In the genomic region with DNA sequence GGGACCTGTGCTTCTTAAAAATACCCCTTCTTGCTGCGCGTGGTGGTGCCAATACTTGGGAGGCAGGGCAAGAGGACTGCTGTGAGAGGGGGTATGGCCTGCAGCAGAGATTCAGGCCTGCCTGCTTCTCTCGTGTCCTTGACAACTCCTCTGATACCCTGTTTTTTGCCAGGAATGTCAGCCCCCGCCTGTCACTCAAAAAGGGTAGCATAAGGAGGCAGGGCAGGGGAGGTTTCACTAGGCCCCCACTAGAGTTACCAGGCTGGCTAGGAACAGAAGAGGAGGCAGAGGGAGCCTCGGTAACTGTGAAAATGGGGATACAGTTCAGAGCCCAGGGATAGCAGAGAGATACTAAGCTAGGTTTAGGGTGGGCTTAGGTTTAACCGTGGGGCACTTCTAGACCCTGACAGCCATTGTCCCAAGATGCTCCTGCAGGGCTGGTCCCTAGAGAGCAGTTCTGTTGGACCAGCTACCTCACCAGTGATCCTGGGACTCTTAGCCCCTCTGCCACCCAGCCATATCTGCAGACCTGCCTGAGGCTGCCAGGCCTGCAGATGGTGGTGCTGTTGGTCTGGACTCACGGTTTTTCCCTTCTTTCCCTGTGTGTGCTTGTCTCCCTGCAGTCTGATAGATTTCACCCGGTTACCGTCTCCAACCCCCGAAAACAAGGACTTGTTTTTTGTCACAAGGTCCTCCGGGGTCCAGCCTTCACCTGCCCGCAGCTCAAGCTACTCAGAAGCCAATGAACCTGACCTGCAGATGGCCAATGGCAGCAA, we compare ENCODE assay signal across 19 mouse cellular contexts.
DNase-seq lines count a peak whose midpoint lies in the region; ATAC-seq and TF ChIP-seq lines count a peak whose summit lies in the region.
"Had no signal": no experiment of that assay in that cellular context is flagged by ENCODE, and none has a peak within 500 bp of the region (broad histone marks: within the 10 kb centered on the region; RNA-seq: fewer than 3 reads in every experiment).

No protein-coding gene starts in this region.

- peaks cover 15% of the 10 kb centered on the region for H3K4me1 ChIP-seq in forebrain, embryonic 13.5 days
- H3K4me1 ChIP-seq in forebrain, embryonic 16.5 days (replicated peaks; ENCODE audit: control insufficient read depth, insufficient read depth, low read length): peaks cover 12% of the 10 kb centered on the region

- no peak overlapping the region for H3K4me3 ChIP-seq in forebrain, embryonic 13.5 days
- H3K4me3 ChIP-seq in forebrain, embryonic 16.5 days (replicated peaks; ENCODE audit: low read length): no peak overlapping the region
- no peak overlapping the region for H3K4me3 ChIP-seq in layer of hippocampus, adult 2 months
- H3K4me3 ChIP-seq: erythroblast, embryonic 14.5 days; heart, embryonic 13.5 days; kidney, embryonic 15.5 days; limb, embryonic 12.5 days; liver, embryonic 15.5 days had no signal

- no peak for ATAC-seq in forebrain, embryonic 13.5 days
- ATAC-seq in forebrain, embryonic 16.5 days: no peak

- H3K27ac ChIP-seq in forebrain, embryonic 13.5 days: peak overlapping the region; percentile 15; the same call in 1 of the 2 replicates
- H3K27ac ChIP-seq in forebrain, embryonic 16.5 days (ENCODE audit: low read length): no peak overlapping the region
- peak overlapping the region; percentile 85 for H3K27ac ChIP-seq in layer of hippocampus, adult 2 months
- H3K27ac ChIP-seq: heart, embryonic 13.5 days; hindbrain, embryonic 14.5 days; kidney, embryonic 15.5 days; limb, embryonic 12.5 days; liver, embryonic 15.5 days had no signal

- peaks cover 94% of the 10 kb centered on the region for H3K36me3 ChIP-seq in forebrain, embryonic 13.5 days (ENCODE audit: poor library complexity, severe bottlenecking)
- H3K36me3 ChIP-seq in forebrain, embryonic 16.5 days (ENCODE audit: control insufficient read depth, insufficient read depth): peaks cover 17% of the 10 kb centered on the region

- peak; percentile 35 to 75 for DNase-seq in layer of hippocampus, adult 18-20 months (ENCODE audit: low spot score in 2 of 2)
- DNase-seq in layer of hippocampus, adult 9-10 months (ENCODE audit: low spot score): no peak
- DNase-seq in layer of hippocampus, adult 2 months (ENCODE audit: low spot score in 2 of 2): peak; percentile 63 to 64
- no peak for DNase-seq in thymus, postnatal 4 days
- no peak for DNase-seq in urinary bladder, adult 2 months (ENCODE audit: low spot score)
- DNase-seq: B cell, adult 2 months; kidney, adult 18-20 months; kidney, postnatal 36 days; lung, embryonic 14.5 days; lung, postnatal 14 days; midbrain, embryonic 14.5 days had no signal

- TF ChIP-seq CTCF in layer of hippocampus, adult 2 months (conservative IDR thresholded peaks at IDR 0.05): no peak

- H3K27me3 ChIP-seq in forebrain, embryonic 13.5 days: no peaks in the 10 kb centered on the region
- no peaks in the 10 kb centered on the region for H3K27me3 ChIP-seq in forebrain, embryonic 16.5 days (replicated peaks; ENCODE audit: control insufficient read depth, insufficient read depth, low read length)
- H3K27me3 ChIP-seq: heart, embryonic 13.5 days; kidney, embryonic 15.5 days; limb, embryonic 12.5 days; liver, embryonic 15.5 days had no signal

- no peak overlapping the region for H3K9ac ChIP-seq in forebrain, embryonic 13.5 days
- H3K9ac ChIP-seq in forebrain, embryonic 16.5 days (replicated peaks; ENCODE audit: low read depth, low read length): no peak overlapping the region
- H3K9ac ChIP-seq: heart, embryonic 13.5 days; hindbrain, embryonic 14.5 days; kidney, embryonic 15.5 days; limb, embryonic 12.5 days; liver, embryonic 15.5 days; lung, embryonic 14.5 days had no signal

- H3K9me3 ChIP-seq in forebrain, embryonic 13.5 days (replicated peaks): no peaks in the 10 kb centered on the region
- no peaks in the 10 kb centered on the region for H3K9me3 ChIP-seq in forebrain, embryonic 16.5 days (ENCODE audit: control insufficient read depth, low read length)
- H3K9me3 ChIP-seq: heart, embryonic 13.5 days; kidney, embryonic 15.5 days; limb, embryonic 12.5 days; liver, embryonic 15.5 days had no signal

- H3K4me2 ChIP-seq in forebrain, embryonic 13.5 days: no peak overlapping the region
- H3K4me2 ChIP-seq in forebrain, embryonic 16.5 days (ENCODE audit: low read length): no peak overlapping the region
- H3K4me2 ChIP-seq: heart, embryonic 13.5 days; hindbrain, embryonic 14.5 days; kidney, embryonic 15.5 days; limb, embryonic 12.5 days; liver, embryonic 15.5 days; lung, embryonic 14.5 days had no signal

- 86% methylated on average over 12 of the region's 12 CpGs for WGBS in forebrain, embryonic 13.5 days
- WGBS in forebrain, embryonic 16.5 days: 85% methylated on average over 12 of the region's 12 CpGs

Comparison
In these comparisons a context has a peak if more than half of its experiments do, and no peak if none do; other contexts are left out.
1. DNase-seq: peak in layer of hippocampus, adult 18-20 months (2 of 2) and layer of hippocampus, adult 2 months (2 of 2); none in layer of hippocampus, adult 9-10 months (single experiment), thymus, postnatal 4 days (single experiment) and urinary bladder, adult 2 months (single experiment).